Mouse (Mus musculus) embryonic facial prominence, embryonic 13.5 days (tissue): ENCODE measurements around the gene Snap29. TPM values are rescaled to one million over a fixed set of nuclear protein-coding genes. Genes with fewer than 3 reads are reported as not detected.

ENCODE experiments used
- ATAC-seq: fragments of 200-750 bp; cut with Nextera tagmentation; 2 replicates; pipeline ENCODE4 v1.8.0; 2017; ENCODE audit warnings: low read depth; ENCODE audit not compliant: insufficient number of reproducible peaks, insufficient read depth, low FRiP score, low TSS enrichment
- H3K27ac ChIP-seq: fragments of 300-500 bp; sonication (generic); 2 replicates; pipeline ENCODE4 v1.5.1; 2015; ENCODE audit warnings: moderate library complexity, mild to moderate bottlenecking, inconsistent platforms
- H3K27me3 ChIP-seq: fragments of 300-500 bp; sonication (generic); 2 replicates; pipeline ENCODE4 v1.6.1; 2015; ENCODE audit warnings: mild to moderate bottlenecking, inconsistent platforms
- H3K36me3 ChIP-seq: fragments of 300-500 bp; sonication (generic); 2 replicates; pipeline ENCODE4 v1.6.1; 2015; ENCODE audit warnings: mild to moderate bottlenecking, inconsistent platforms
- H3K4me1 ChIP-seq: fragments of 300-500 bp; sonication (generic); 2 replicates; pipeline ENCODE4 v1.6.1; 2015; ENCODE audit warnings: inconsistent platforms
- H3K4me2 ChIP-seq: fragments of 300-500 bp; sonication (generic); 2 replicates; pipeline ENCODE4 v1.6.1; 2015; ENCODE audit warnings: moderate library complexity, mild to moderate bottlenecking, inconsistent platforms
- H3K4me3 ChIP-seq: fragments of 300-500 bp; sonication (generic); 2 replicates; pipeline ENCODE4 v1.5.1; 2015; ENCODE audit warnings: mild to moderate bottlenecking, inconsistent platforms
- H3K9ac ChIP-seq: fragments of 300-500 bp; sonication (generic); 2 replicates; pipeline ENCODE4 v1.6.1; 2015; ENCODE audit warnings: mild to moderate bottlenecking, inconsistent platforms
- H3K9me3 ChIP-seq: fragments of 300-500 bp; sonication (generic); 2 replicates; pipeline ENCODE4 v1.6.1; 2016; ENCODE audit warnings: inconsistent platforms
- WGBS: fragments of 180-500 bp; shearing (Covaris S2); methylation state at CpG from one replicate; pipeline ENCODE4 v1.1.7; 2015; ENCODE audit warnings: mixed read lengths; 5-methylcytosine and 5-hydroxymethylcytosine counted together
- polyA plus RNA-seq: library from polyadenylated mRNA; unstranded; fragments of >200 nt; fragmentation: Nextera tagmentation; extraction: Ambion mirVana; gene quantifications from 2 replicates; pipeline ENCODE4 v1.2.1, GENCODE M21; 2015

Gene Snap29
- polyA plus RNA-seq = 13.2 and 15.5 TPM in 2 replicates

DNA sequence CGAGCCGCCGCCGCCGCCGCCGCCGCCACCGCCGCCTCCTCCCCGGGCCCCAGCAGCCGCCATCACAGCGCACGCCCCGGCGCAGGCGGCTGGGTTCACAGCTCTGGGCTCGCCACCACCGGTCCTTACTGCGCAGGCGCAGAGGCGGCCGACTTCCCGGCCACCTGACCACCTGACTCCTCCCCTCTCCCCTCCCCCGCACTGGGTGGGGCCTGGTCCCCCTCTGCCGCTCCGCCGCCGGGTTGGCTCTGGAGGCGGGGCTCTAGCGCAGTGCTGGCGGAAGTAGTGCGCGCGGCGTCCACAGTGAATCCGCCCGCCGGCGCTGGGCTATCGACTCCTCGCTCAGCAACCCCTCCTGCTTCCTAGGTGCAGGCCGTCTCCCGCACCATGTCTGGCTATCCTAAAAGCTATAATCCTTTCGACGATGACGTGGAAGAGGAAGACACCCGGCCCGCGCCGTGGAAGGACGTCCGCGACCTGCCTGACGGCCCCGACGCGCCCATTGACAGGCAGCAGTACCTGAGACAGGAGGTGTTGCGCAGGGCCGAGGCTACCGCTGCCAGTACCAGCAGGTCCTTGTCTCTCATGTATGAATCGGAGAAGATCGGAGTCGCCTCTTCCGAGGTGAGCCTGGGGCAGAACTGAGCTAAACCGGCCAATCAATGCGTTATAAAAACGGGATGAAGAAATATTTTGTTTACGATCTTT is at the start of gene Snap29, which contains the start of gene Pi4ka:
Gene Snap29 (plus strand): TSS at position 251 of the 708 bp plus-strand sequence.
Gene Pi4ka (minus strand): TSS at position 579 of the 708 bp plus-strand sequence.
- ATAC-seq = peak; percentile 98

DNA sequence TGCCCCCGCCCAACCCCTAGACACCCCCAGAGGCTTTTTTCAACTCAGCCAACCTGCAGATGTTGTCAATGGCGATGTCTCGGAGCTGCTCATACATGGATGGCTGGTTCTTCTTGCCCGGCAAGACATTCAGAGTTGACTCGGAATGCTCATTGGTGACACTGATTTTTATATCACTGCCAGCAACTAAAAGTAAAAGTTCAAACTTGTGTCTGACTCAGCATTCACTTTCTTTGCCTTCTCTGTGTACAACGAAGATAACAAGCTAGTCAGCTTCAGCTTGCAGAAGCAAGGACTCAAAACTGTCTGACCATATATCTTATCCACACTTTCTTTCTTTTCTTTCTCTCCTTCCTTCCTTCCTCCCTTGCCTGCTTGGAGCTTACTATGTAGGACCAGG is 49.8 kb upstream of the Snap29 start:
- Histone ChIP-seq H3K4me2 (no peak overlapping the region), H3K27me3 (no peaks in the 10 kb centered on the region), H3K9me3 (no peaks in the 10 kb centered on the region), H3K27ac (no peak overlapping the region), H3K4me3 (no peak overlapping the region), H3K4me1 (no peaks in the 10 kb centered on the region), H3K36me3 (peaks cover 67% of the 10 kb centered on the region), H3K9ac (no peak overlapping the region)
- 90% methylated on average over 6 of the region's 6 CpGs for WGBS
- no peak for ATAC-seq

More for the DNA sequence above, at the start of gene Snap29, which contains the start of gene Pi4ka:
- H3K9me3 ChIP-seq = no peaks in the 10 kb centered on the region
- peak within 1 kb of the TSS; percentile 77 for H3K4me2 ChIP-seq
- 1% methylated on average over 53 of the region's 69 CpGs for WGBS
- H3K4me1 ChIP-seq = peaks cover 17% of the 10 kb centered on the region
- H3K4me3 ChIP-seq = peak within 1 kb of the TSS; percentile 80
- H3K36me3 ChIP-seq = peaks cover 7% of the 10 kb centered on the region
- H3K9ac ChIP-seq = peak within 1 kb of the TSS; percentile 87
- H3K27ac ChIP-seq = peak within 1 kb of the TSS; percentile 58
- no peaks in the 10 kb centered on the region for H3K27me3 ChIP-seq

DNA sequence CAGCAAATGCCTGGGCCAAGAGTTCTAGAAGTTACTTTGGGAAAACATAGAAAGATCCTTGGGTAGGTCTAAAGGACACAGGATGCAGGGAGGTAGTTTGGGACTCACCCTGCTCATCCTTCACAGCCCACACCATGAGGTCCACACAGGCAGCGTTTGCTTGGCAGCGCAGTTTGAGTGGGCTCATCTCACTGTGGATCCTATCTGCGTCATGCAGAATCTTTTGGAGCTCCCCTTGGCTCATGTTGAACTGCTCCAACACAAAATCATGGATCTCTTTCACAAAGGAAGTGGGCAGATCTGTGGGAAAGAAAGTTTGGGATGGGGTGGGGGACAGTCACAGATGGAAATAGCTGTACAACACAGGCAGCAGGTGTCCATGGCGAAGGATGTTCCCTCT is 47.0 kb upstream of the Snap29 start:
- Histone ChIP-seq H3K9me3 (no peaks in the 10 kb centered on the region), H3K9ac (no peak overlapping the region), H3K4me2 (no peak overlapping the region), H3K27me3 (no peaks in the 10 kb centered on the region), H3K4me3 (no peak overlapping the region), H3K36me3 (peaks cover 59% of the 10 kb centered on the region), H3K27ac (no peak overlapping the region), H3K4me1 (no peaks in the 10 kb centered on the region)
- 93% methylated on average over 4 of the region's 4 CpGs for WGBS
- no peak for ATAC-seq

DNA sequence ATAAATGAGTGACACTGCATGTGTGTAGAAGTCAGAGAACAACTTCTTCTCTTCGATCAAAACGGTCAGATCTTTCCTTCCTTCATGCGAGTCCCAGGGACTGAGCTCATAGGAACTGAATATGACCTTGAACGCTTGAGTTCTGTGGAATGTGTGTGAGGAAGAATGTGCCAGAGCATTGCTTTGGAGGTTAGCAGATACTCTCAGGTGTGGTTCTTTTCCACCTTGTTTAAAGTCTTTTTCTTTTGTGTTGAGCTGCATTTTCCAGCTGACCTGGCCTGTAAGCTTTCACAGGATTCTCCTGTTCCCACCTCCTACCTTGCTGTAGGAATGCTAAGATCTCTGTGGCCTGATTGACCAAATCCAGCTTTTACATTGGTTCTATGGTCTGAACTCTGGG is 23.5 kb upstream of the Snap29 start:
- peaks cover 45% of the 10 kb centered on the region for H3K36me3 ChIP-seq

DNA sequence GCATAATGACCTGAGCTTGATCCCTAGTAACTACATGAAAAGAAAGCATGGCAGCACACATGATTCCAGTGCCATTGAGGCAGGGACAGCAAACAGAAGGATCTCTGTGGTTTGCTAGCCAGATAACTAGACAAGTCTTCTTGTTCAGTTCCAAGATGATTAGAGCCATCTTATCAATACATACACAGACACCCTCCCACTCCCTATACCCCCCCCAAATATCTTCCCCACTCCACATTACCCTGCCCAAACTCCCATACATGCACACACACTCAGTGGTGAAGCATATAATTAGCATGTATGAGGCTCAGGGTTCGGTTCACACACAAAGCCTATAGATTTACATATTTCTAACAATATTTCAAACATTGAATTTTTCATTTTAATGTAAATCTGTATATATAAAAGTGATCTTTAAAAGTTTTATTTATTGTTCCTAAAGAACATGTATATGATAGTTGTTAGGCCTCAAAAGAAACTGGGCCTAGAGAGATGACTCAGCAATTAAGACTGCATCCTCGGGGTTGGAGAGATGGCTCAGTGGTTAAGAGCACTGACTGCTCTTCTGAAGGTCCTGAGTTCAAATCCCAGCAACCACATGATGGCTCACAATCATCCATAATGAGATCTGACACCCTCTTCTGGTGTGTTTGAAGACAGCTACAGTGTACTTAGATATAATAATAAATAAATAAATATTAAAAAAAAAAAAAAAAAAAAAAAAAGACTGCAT is 22.0 kb upstream of the Snap29 start:
- peaks cover 40% of the 10 kb centered on the region for H3K36me3 ChIP-seq
- no peak overlapping the region for H3K4me2 ChIP-seq
- no peak for ATAC-seq
- H3K4me3 ChIP-seq = no peak overlapping the region
- H3K9ac ChIP-seq = no peak overlapping the region
- no peak overlapping the region for H3K27ac ChIP-seq
- WGBS = 83% methylated on average over 2 of the region's 2 CpGs
- H3K27me3 ChIP-seq = no peaks in the 10 kb centered on the region
- no peaks in the 10 kb centered on the region for H3K4me1 ChIP-seq
- no peaks in the 10 kb centered on the region for H3K9me3 ChIP-seq

More for the DNA sequence above, 23.5 kb upstream of the Snap29 start:
- no peaks in the 10 kb centered on the region for H3K27me3 ChIP-seq
- no peaks in the 10 kb centered on the region for H3K9me3 ChIP-seq
- no peak overlapping the region for H3K27ac ChIP-seq
- H3K9ac ChIP-seq = no peak overlapping the region
- no peak overlapping the region for H3K4me3 ChIP-seq
- H3K4me2 ChIP-seq = no peak overlapping the region
- ATAC-seq = no peak
- H3K4me1 ChIP-seq = no peaks in the 10 kb centered on the region
- 88% methylated on average over 4 of the region's 4 CpGs for WGBS

DNA sequence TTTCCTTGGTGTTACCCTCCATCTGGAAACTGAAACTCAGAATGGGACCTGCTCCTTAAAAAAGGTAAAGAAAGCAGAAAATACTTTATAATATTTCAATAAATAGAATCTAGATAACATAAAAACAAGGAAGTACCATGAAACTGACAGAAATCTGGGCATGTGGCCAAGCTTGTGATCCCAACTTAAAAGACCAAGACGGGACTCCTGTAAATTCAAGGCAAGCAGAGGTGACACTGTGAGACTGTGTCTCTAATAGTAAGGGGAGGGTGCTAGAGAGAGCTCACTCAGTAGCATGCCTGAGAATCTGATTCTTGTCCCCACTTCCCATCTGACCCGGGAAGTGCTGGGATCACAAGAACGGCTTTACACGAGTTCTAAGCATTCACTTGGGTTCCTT is 13.0 kb upstream of the Snap29 start:
- Histone ChIP-seq H3K27ac (no peak overlapping the region), H3K4me1 (0 out of 2 replicates have a peak, but pooled peaks cover 8% of the 10 kb centered on the region), H3K4me2 (no peak overlapping the region), H3K9ac (no peak overlapping the region), H3K27me3 (no peaks in the 10 kb centered on the region), H3K36me3 (peaks cover 11% of the 10 kb centered on the region; the same call in 1 of the 2 replicates), H3K4me3 (no peak overlapping the region), H3K9me3 (no peaks in the 10 kb centered on the region)
- ATAC-seq = no peak
- 75% methylated on average over 4 of the region's 4 CpGs for WGBS

DNA sequence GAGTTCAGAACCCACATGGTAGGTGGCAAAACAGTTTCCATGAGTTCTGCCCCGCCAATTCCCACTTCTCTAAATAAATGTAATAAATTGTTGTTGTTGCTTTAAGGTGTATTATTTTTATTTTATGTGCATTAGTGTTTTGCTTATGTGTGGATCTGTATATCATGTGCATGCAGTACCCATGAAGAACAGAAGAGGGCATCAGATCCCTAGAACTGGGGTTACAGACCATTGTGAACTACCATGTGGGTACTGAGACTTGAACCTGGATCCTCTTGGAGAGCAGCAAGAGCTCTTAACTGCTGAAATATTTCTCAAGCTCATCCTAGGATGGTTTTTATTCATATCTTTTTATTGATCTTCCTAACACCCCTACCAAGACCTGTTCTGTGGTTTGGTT is 2.9 kb upstream of the Snap29 start:
- no peak for ATAC-seq
- H3K4me1 ChIP-seq = peaks cover 17% of the 10 kb centered on the region
- no peak overlapping the region for H3K4me3 ChIP-seq
- H3K4me2 ChIP-seq = no peak overlapping the region
- no peaks in the 10 kb centered on the region for H3K9me3 ChIP-seq
- 65% methylated on average over 1 of the region's 1 CpGs for WGBS
- no peak overlapping the region for H3K27ac ChIP-seq
- no peak overlapping the region for H3K9ac ChIP-seq
- no peaks in the 10 kb centered on the region for H3K27me3 ChIP-seq
- H3K36me3 ChIP-seq = peaks cover 7% of the 10 kb centered on the region

DNA sequence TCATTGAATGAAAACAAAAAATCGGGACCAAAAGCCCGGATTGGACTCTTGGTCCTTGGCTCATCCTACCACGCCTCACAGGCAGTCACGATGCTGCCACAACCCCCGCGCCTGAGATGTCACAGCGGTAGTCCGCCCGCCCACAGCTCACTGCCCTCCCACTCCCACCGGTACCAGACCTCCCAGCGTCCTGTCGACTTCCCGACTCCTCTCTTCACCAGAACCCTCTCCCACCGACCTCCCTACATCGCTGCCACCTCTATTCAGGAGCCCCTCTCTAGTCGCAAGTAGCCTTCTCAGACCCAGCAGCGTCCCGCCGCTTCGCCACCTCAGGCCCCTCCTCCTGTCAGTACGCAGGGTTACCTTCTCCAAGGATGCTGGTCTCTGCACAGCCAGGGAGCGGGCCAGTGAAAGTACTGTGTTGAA is 502 bp upstream of the Snap29 start:
- peak overlapping the region; percentile 58 for H3K27ac ChIP-seq
- H3K4me2 ChIP-seq = peak overlapping the region; percentile 77
- peak overlapping the region; percentile 87 for H3K9ac ChIP-seq
- WGBS = under 1% methylated on average over 22 of the region's 22 CpGs
- H3K4me3 ChIP-seq = peak overlapping the region; percentile 80
- no peaks in the 10 kb centered on the region for H3K27me3 ChIP-seq
- ATAC-seq = peak; percentile 69
- peaks cover 17% of the 10 kb centered on the region for H3K4me1 ChIP-seq
- H3K9me3 ChIP-seq = no peaks in the 10 kb centered on the region
- H3K36me3 ChIP-seq = peaks cover 7% of the 10 kb centered on the region

DNA sequence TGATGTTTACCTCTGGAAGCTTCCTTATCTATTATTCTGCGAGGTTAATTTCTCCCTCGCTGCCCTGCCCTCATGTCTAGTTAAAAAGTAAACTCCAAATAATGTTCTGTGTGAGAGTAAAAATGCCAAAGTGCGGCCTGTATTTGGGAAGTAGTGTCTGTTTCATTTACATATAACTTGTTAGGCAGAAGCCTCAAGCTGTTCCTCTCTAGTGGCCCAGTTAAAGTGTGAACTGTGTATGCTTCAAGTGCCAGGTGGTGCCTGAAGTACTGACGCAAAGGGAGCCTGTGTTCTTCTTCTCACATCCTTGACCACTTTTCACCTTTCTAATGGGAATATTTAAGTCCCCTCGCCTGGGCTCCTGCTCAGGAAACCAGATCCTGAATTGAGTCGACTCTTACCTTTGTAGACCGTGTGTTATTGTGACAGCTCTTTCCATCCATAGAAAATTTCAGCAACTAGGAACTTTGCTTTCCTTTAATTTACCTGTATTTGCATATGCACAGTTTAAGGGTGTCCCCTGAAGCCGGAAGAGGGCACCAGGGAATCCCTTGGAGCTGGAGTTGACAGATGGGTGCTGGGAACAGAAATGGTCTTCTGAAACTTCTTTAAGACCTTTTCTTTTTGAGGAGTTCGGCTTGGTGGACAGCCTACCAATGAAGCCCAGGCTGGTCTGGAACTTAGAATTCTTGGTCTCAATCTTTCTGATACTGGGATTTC is 886 bp downstream of the Snap29 start:
- 36% methylated on average over 9 of the region's 9 CpGs for WGBS

DNA sequence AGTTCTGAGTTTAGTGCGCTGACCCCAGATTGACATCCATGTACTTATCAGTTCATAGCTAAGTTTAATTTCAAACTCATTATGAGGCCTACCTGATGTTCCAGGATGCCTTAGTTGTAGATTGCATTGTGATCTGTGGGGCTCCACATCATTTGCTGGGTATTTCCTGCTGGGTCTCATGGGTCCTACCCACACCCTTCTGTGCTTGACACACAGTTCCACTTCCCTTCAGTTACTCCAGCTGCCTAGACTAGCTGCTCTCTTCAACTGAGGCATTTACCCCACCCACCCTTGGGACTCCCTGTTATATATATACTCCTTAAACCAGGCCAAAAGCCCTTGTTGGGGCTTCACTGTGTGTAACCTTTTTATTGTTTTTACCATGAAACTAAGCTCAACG is 3.3 kb downstream of the Snap29 start:
- H3K36me3 ChIP-seq = no peaks in the 10 kb centered on the region
- WGBS = 90% methylated on average over 2 of the region's 2 CpGs
- H3K9me3 ChIP-seq = no peaks in the 10 kb centered on the region
- no peaks in the 10 kb centered on the region for H3K27me3 ChIP-seq
- no peak overlapping the region for H3K4me3 ChIP-seq
- H3K9ac ChIP-seq = no peak overlapping the region
- peaks cover 17% of the 10 kb centered on the region for H3K4me1 ChIP-seq
- H3K4me2 ChIP-seq = no peak overlapping the region
- no peak for ATAC-seq
- H3K27ac ChIP-seq = no peak overlapping the region

More for the DNA sequence above, 886 bp downstream of the Snap29 start:
- peaks cover 7% of the 10 kb centered on the region for H3K36me3 ChIP-seq
- no peaks in the 10 kb centered on the region for H3K27me3 ChIP-seq
- peak overlapping the region; percentile 80 for H3K4me3 ChIP-seq
- no peak for ATAC-seq
- H3K9me3 ChIP-seq = no peaks in the 10 kb centered on the region
- H3K4me2 ChIP-seq = peak overlapping the region; percentile 77
- H3K4me1 ChIP-seq = peaks cover 17% of the 10 kb centered on the region
- H3K9ac ChIP-seq = peak overlapping the region; percentile 87
- no peak overlapping the region for H3K27ac ChIP-seq

DNA sequence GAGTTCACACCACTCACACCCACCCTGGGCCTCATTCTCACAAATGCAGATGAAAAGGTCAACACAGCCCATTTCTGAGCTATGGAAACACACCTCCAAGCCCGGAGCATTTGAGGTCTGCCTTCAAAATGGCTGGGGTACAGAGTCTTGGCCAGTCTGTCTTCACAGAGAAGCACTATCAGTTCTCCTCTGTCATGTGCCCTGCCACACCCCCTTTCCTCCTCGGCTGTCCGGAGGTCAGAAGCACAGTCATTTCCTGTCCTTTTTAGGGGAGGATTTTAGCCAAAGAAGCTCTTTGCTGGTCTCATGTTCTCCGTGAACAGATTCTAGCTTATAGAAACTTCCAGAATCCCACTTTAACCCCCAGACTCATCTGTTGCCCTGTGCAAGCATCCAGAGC is 4.4 kb downstream of the Snap29 start:
- Histone ChIP-seq H3K4me2 (no peak overlapping the region), H3K36me3 (no peaks in the 10 kb centered on the region), H3K27me3 (no peaks in the 10 kb centered on the region), H3K27ac (no peak overlapping the region), H3K4me3 (no peak overlapping the region), H3K4me1 (peaks cover 7% of the 10 kb centered on the region), H3K9ac (0 out of 2 replicates have a peak overlapping the region, but pooled peaks have one; percentile 37), H3K9me3 (no peaks in the 10 kb centered on the region)
- no peak for ATAC-seq
- WGBS = 43% methylated on average over 4 of the region's 4 CpGs
